Mouse (Mus musculus): Measurements from ENCODE around the gene Ecsit. TPM values are rescaled to one million over a fixed set of nuclear protein-coding genes. Genes with fewer than 3 reads are reported as not detected.
A peak's percentile ranks its signal among the peaks of the same experiment; 100 is the strongest.
"Not testable (repeated sequence)": the region's sequence is repeated elsewhere in the genome, so short reads cannot be mapped to it uniquely, and the experiment has no call there.

The Ecsit gene
- polyA plus RNA-seq, 1 experiment from 2014 or later, result 57.4 TPM

DNA sequence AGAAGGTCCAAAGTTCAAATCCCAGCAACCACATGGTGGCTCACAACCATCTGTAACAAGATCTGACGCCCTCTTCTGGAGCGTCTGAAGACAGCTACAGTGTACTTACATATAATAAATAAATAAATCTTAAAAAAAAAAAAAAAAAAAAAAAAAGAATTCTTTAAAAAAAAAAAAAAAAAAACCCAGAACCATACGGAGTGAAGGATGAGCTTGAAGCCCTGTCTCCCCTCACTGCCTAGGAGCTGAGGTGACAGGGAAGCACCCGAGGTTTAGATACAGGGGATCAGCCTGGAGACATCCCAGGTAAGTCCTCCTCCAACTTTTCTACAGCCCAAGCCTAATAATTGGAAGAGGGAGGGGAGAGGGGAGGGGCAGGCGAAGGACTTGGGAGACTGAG is 9.5 kb downstream of the Ecsit start:
- not testable (repeated sequence) for H3K4me3 ChIP-seq (ENCODE audit: low read depth, low read length); H3K4me1 ChIP-seq (ENCODE audit: control insufficient read depth, insufficient read depth, low read length); H3K36me3 ChIP-seq (ENCODE audit: control insufficient read depth, insufficient read depth, low read length); ATAC-seq; H3K9ac ChIP-seq (ENCODE audit: low read depth, low read length); H3K9me3 ChIP-seq (replicated peaks; ENCODE audit: control insufficient read depth, low read length, poor library complexity, severe bottlenecking); H3K27me3 ChIP-seq (ENCODE audit: control insufficient read depth, insufficient read depth, low read depth, low read length); H3K27ac ChIP-seq (ENCODE audit: low read length); H3K4me2 ChIP-seq (ENCODE audit: low read length)
- 76% methylated on average over 5 of the region's 5 CpGs for WGBS

DNA sequence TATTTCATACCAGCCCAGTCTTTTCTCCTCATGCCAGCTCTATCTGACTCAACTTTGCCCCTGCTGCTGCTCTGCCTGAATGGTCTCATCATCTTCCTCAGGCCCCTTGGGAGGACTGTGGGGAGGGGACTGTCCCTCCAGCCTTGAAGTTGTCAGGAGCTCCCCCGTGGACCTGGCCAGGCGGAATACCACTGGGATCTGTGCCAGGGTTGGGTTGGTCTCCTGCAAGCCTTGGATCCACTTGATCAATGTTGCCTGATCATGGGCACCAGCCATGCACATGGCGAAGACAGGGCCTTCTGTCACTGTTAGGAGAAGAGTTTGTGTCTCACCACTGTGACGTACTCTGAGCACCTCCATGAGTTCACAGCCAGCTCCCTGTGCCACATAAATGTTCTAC is 13.0 kb downstream of the Ecsit start:
- Histone ChIP-seq H3K9ac (ENCODE audit: low read depth, low read length) (no peak overlapping the region), H3K36me3 (ENCODE audit: control insufficient read depth, insufficient read depth, low read length) (peaks cover 10% of the 10 kb centered on the region; the same call in 1 of the 2 replicates), H3K4me2 (ENCODE audit: low read length) (no peak overlapping the region), H3K27me3 (ENCODE audit: control insufficient read depth, insufficient read depth, low read depth, low read length) (no peaks in the 10 kb centered on the region), H3K9me3 (replicated peaks; ENCODE audit: control insufficient read depth, low read length, poor library complexity, severe bottlenecking) (no peaks in the 10 kb centered on the region), H3K4me1 (ENCODE audit: control insufficient read depth, insufficient read depth, low read length) (peaks cover 12% of the 10 kb centered on the region), H3K27ac (ENCODE audit: low read length) (no peak overlapping the region), H3K4me3 (ENCODE audit: low read depth, low read length) (no peak overlapping the region)
- no peak for ATAC-seq
- WGBS, result 94% methylated on average over 4 of the region's 4 CpGs

DNA sequence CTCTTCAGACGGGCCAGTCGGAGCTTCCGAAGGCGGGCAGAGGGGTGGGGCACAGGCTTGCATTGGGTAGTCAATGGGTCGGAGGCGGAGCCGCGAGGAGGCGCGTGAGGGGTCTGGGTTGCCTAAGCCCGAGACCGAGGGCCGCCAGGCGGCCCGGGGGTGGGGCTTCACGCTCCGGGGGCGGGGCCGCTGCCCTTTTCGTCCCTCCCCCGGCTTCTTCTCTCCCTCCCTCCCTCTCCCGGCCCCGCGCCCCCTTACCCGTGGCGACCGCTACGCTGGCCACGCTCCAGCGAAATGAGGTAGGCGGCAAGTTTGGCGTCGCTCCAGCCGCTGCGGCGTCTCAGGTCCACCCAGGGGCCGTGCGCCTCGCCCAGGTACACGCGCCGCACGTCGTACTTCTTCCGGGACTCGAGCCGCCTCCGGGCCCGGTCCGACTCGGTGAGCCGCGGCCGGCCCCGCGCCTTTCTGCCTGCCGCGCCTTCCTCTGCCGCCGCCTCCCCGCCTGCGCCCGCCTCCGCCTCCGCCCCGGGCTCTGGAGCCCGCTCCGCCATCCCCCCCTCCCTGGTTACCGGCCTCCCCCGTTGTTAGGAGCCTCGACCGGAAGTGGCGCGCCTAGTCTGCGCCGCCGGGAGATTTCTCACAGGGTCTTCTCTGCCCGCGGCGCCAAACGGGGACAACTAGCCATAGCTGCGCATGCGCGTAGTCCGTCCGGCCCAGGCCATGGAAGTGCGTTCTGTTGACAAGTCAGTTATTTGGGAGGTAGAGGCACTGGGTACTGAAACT is 14.3 kb downstream of the Ecsit start, which contains the start of the genes Gm49318 and Zfp653:
Gm49318 (minus strand) TSS at position 469 of the 783 bp plus-strand sequence.
Zfp653 (minus strand) TSS at position 586 of the 783 bp plus-strand sequence.
- Histone ChIP-seq H3K9me3 (replicated peaks; ENCODE audit: control insufficient read depth, low read length, poor library complexity, severe bottlenecking) (no peaks in the 10 kb centered on the region), H3K9ac (ENCODE audit: low read depth, low read length) (peak within 1 kb of the TSS; percentile 94), H3K27me3 (ENCODE audit: control insufficient read depth, insufficient read depth, low read depth, low read length) (no peaks in the 10 kb centered on the region), H3K4me1 (ENCODE audit: control insufficient read depth, insufficient read depth, low read length) (peaks cover 12% of the 10 kb centered on the region), H3K27ac (ENCODE audit: low read length) (peak within 1 kb of the TSS; percentile 98), H3K4me3 (ENCODE audit: low read depth, low read length) (peak within 1 kb of the TSS; percentile 71), H3K4me2 (ENCODE audit: low read length) (peak within 1 kb of the TSS; percentile 69), H3K36me3 (ENCODE audit: control insufficient read depth, insufficient read depth, low read length) (peaks cover 5% of the 10 kb centered on the region; the same call in 1 of the 2 replicates)
- under 1% methylated on average over 72 of the region's 87 CpGs for WGBS
- ATAC-seq, result peak; percentile 99

- Histone ChIP-seq H3K27me3 (ENCODE audit: control insufficient read depth, insufficient read depth, low read depth, low read length) (no peaks in the 10 kb centered on the region), H3K9ac (ENCODE audit: low read depth, low read length) (peak overlapping the region; percentile 57), H3K4me2 (ENCODE audit: low read length) (peak overlapping the region; percentile 69), H3K4me3 (ENCODE audit: low read depth, low read length) (peak overlapping the region; percentile 71), H3K4me1 (ENCODE audit: control insufficient read depth, insufficient read depth, low read length) (peaks cover 12% of the 10 kb centered on the region), H3K9me3 (replicated peaks; ENCODE audit: control insufficient read depth, low read length, poor library complexity, severe bottlenecking) (no peaks in the 10 kb centered on the region), H3K27ac (ENCODE audit: low read length) (peak overlapping the region; percentile 98), H3K36me3 (ENCODE audit: control insufficient read depth, insufficient read depth, low read length) (peaks cover 13% of the 10 kb centered on the region)
- WGBS, result 61% methylated on average over 4 of the region's 4 CpGs
- peak; percentile 27 for ATAC-seq
These were observed 15.2 kb downstream of the Ecsit start for GRCm38 (mm10) chr9:22069881-22070553.

DNA sequence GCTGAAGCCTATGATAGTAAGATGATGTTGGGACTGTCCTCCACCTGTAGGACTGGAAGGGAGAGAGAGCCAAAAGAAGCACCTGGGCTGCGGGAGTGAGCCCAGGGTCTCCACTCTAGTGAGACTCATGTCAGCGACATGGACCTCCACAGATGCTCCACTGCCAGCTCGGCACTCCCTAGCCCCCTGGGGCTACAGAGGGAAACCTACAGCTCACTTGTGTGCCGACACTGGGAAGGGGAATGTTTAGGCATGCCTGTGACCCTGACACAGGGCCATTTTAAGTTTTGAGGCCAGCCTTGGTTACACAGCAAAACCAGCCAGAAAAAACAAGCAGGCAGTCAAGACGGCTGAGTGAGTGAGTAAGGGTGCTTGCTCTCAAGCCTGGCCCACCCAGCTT is 18.0 kb downstream of the Ecsit start:
- Histone ChIP-seq H3K4me1 (ENCODE audit: control insufficient read depth, insufficient read depth, low read length) (peaks cover 12% of the 10 kb centered on the region), H3K9me3 (replicated peaks; ENCODE audit: control insufficient read depth, low read length, poor library complexity, severe bottlenecking) (no peaks in the 10 kb centered on the region), H3K27ac (ENCODE audit: low read length) (no peak overlapping the region), H3K9ac (ENCODE audit: low read depth, low read length) (no peak overlapping the region), H3K36me3 (ENCODE audit: control insufficient read depth, insufficient read depth, low read length) (peaks cover 31% of the 10 kb centered on the region), H3K4me2 (ENCODE audit: low read length) (no peak overlapping the region), H3K27me3 (ENCODE audit: control insufficient read depth, insufficient read depth, low read depth, low read length) (no peaks in the 10 kb centered on the region), H3K4me3 (ENCODE audit: low read depth, low read length) (no peak overlapping the region)
- ATAC-seq, result no peak
- 88% methylated on average over 5 of the region's 5 CpGs for WGBS

GRCm38 (mm10) chr9:22066433-22066832 is 18.8 kb downstream of the Ecsit start:
- no peaks in the 10 kb centered on the region for H3K9me3 ChIP-seq (replicated peaks; ENCODE audit: control insufficient read depth, low read length, poor library complexity, severe bottlenecking)
- no peak for ATAC-seq
- no peaks in the 10 kb centered on the region for H3K27me3 ChIP-seq (ENCODE audit: control insufficient read depth, insufficient read depth, low read depth, low read length)
- WGBS, result 72% methylated on average over 3 of the region's 3 CpGs
- H3K4me3 ChIP-seq (ENCODE audit: low read depth, low read length), result no peak overlapping the region
- no peak overlapping the region for H3K4me2 ChIP-seq (ENCODE audit: low read length)
- no peak overlapping the region for H3K27ac ChIP-seq (ENCODE audit: low read length)
- peaks cover 12% of the 10 kb centered on the region for H3K4me1 ChIP-seq (ENCODE audit: control insufficient read depth, insufficient read depth, low read length)
- H3K36me3 ChIP-seq (ENCODE audit: control insufficient read depth, insufficient read depth, low read length), result peaks cover 31% of the 10 kb centered on the region
- no peak overlapping the region for H3K9ac ChIP-seq (ENCODE audit: low read depth, low read length)

DNA sequence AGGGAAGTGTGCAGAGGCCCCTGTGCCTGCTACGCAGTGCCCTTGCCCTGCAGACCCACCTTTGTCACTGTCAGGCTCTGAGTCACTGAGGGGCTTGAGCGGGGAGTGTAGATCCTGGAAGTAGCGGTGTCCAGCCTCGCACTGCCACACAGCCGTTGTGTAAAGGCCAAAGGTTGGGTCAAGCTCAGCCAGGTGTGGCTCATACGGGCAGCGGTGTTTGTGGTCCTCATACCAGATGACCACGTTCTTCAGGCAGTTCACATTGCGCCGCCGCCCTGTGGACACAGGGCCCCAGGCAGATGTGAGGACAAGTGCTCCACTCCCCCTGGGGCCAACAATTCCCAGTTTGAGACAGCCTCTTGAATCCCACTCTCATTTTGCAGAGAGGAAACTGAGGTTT is 19.6 kb downstream of the Ecsit start:
- no peak for ATAC-seq
- Histone ChIP-seq H3K4me3 (ENCODE audit: low read depth, low read length) (no peak overlapping the region), H3K36me3 (ENCODE audit: control insufficient read depth, insufficient read depth, low read length) (peaks cover 31% of the 10 kb centered on the region), H3K27ac (ENCODE audit: low read length) (no peak overlapping the region), H3K4me1 (ENCODE audit: control insufficient read depth, insufficient read depth, low read length) (peaks cover 12% of the 10 kb centered on the region), H3K9ac (ENCODE audit: low read depth, low read length) (no peak overlapping the region), H3K27me3 (ENCODE audit: control insufficient read depth, insufficient read depth, low read depth, low read length) (no peaks in the 10 kb centered on the region), H3K9me3 (replicated peaks; ENCODE audit: control insufficient read depth, low read length, poor library complexity, severe bottlenecking) (no peaks in the 10 kb centered on the region), H3K4me2 (ENCODE audit: low read length) (no peak overlapping the region)
- WGBS, result 96% methylated on average over 11 of the region's 11 CpGs

- Histone ChIP-seq H3K4me3 (ENCODE audit: low read depth, low read length) (no peak overlapping the region), H3K4me2 (ENCODE audit: low read length) (no peak overlapping the region), H3K4me1 (ENCODE audit: control insufficient read depth, insufficient read depth, low read length) (no peaks in the 10 kb centered on the region; the same call in 1 of the 2 replicates), H3K27me3 (ENCODE audit: control insufficient read depth, insufficient read depth, low read depth, low read length) (no peaks in the 10 kb centered on the region), H3K9ac (ENCODE audit: low read depth, low read length) (no peak overlapping the region), H3K36me3 (ENCODE audit: control insufficient read depth, insufficient read depth, low read length) (peaks cover 34% of the 10 kb centered on the region), H3K27ac (ENCODE audit: low read length) (no peak overlapping the region), H3K9me3 (replicated peaks; ENCODE audit: control insufficient read depth, low read length, poor library complexity, severe bottlenecking) (no peaks in the 10 kb centered on the region)
- 94% methylated on average over 3 of the region's 3 CpGs for WGBS
- no peak for ATAC-seq
These were observed 20.9 kb downstream of the Ecsit start for GRCm38 (mm10) chr9:22064341-22064740.

GRCm38 (mm10) chr9:22061339-22061738 is 23.9 kb downstream of the Ecsit start:
- Histone ChIP-seq H3K27ac (ENCODE audit: low read length) (no peak overlapping the region), H3K9me3 (replicated peaks; ENCODE audit: control insufficient read depth, low read length, poor library complexity, severe bottlenecking) (no peaks in the 10 kb centered on the region), H3K36me3 (ENCODE audit: control insufficient read depth, insufficient read depth, low read length) (peaks cover 40% of the 10 kb centered on the region), H3K27me3 (ENCODE audit: control insufficient read depth, insufficient read depth, low read depth, low read length) (no peaks in the 10 kb centered on the region), H3K4me1 (ENCODE audit: control insufficient read depth, insufficient read depth, low read length) (no peaks in the 10 kb centered on the region), H3K9ac (ENCODE audit: low read depth, low read length) (no peak overlapping the region), H3K4me3 (ENCODE audit: low read depth, low read length) (no peak overlapping the region), H3K4me2 (ENCODE audit: low read length) (no peak overlapping the region)
- ATAC-seq, result no peak
- 91% methylated on average over 2 of the region's 2 CpGs for WGBS
